Mouse (Mus musculus): ENCODE data around the gene Lypd3. TPM values are rescaled to one million over a fixed set of nuclear protein-coding genes. Genes with fewer than 3 reads are reported as not detected.

Gene Lypd3
- polyA plus RNA-seq (2012; rRNA removed): 0.03 TPM in 1 of 2 replicates, not detected in the other
- not detected in 2 replicates for polyA plus RNA-seq (2014; fragmentation: Nextera tagmentation; extraction: Ambion mirVana)

- Histone ChIP-seq H3K4me1 (replicated peaks; ENCODE audit: control insufficient read depth in 2 of 2, insufficient read depth in 2 of 2, low read length in 1 of 2) (0 out of 4 replicates have a peak, but pooled peaks cover 0 to 2% of the 10 kb centered on the region in 2 experiments), H3K9me3 (ENCODE audit: control insufficient read depth, low read length) (no peaks in the 10 kb centered on the region), H3K4me2 (ENCODE audit: low read depth) (no peak within 1 kb of the TSS), H3K27me3 (ENCODE audit: control insufficient read depth, insufficient read depth, low read length) (peaks cover 36% of the 10 kb centered on the region), H3K9ac (replicated peaks) (no peak within 1 kb of the TSS), H3K36me3 (replicated peaks; ENCODE audit: control insufficient read depth, insufficient read depth, low read depth) (no peaks in the 10 kb centered on the region), H3K4me3 (ENCODE audit: insufficient read depth in 1 of 2, low read depth in 2 of 2, low read length in 2 of 2) (no peak within 1 kb of the TSS), H3K27ac (no peak within 1 kb of the TSS)
- TF ChIP-seq EP300 (IDR thresholded peaks at IDR 0.05; ENCODE audit: low read depth) (no peak), CTCF (IDR thresholded peaks at IDR 0.05; ENCODE audit: low read depth) (no peak)
- WGBS (ENCODE audit: insufficient replicate concordance): 25% methylated on average over 15 of the region's 15 CpGs
- ATAC-seq (ENCODE audit: insufficient read depth) (no peak), DNase-seq (ENCODE audit: low read depth in 3 of 3, low spot score in 3 of 3) (no peak)
These were observed at the start of gene Lypd3 for GRCm38 (mm10) chr7:24636264-24636663. Lypd3 (plus strand) TSS chr7:24636550.

DNA sequence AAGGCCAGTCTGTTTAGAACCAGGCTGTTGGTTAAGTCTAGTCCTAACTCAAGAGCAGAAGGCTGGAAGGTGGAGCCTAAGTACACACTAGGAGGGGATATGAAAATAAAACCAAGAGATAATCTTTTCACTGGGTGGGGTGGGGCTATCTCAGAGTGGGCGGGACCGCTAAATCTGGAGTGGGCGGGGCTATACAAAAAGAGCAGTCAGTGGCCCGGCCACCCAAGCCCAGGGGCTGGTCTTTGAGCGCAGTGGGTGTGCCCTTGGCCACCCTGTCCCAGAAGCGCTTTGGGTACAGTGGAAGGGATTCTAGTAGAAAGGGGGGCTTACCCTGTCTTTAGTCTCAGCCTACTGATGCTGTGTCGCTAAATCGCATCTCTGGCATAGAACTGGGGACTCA lies 49.5 kb upstream of the Lypd3 start:
- TF ChIP-seq CTCF (IDR thresholded peaks at IDR 0.05; ENCODE audit: low read depth) (no peak), EP300 (IDR thresholded peaks at IDR 0.05; ENCODE audit: low read depth) (no peak)
- DNase-seq (ENCODE audit: low read depth in 3 of 3, low spot score in 3 of 3) (no peak), ATAC-seq (ENCODE audit: insufficient read depth) (peak; percentile 72)
- 5% methylated on average over 8 of the region's 8 CpGs for WGBS (ENCODE audit: insufficient replicate concordance)
- Histone ChIP-seq H3K27me3 (ENCODE audit: control insufficient read depth, insufficient read depth, low read length) (peaks cover 7% of the 10 kb centered on the region), H3K27ac (no peak overlapping the region), H3K9me3 (ENCODE audit: control insufficient read depth, low read length) (no peaks in the 10 kb centered on the region), H3K4me3 (ENCODE audit: insufficient read depth in 1 of 2, low read depth in 2 of 2, low read length in 2 of 2) (peak overlapping the region in 1 of 2 experiments; percentile 29; a peak in 1 of 4 replicates), H3K4me2 (ENCODE audit: low read depth) (peak overlapping the region; percentile 48), H3K36me3 (replicated peaks; ENCODE audit: control insufficient read depth, insufficient read depth, low read depth) (no peaks in the 10 kb centered on the region), H3K9ac (replicated peaks) (no peak overlapping the region), H3K4me1 (replicated peaks; ENCODE audit: control insufficient read depth in 2 of 2, insufficient read depth in 2 of 2, low read length in 1 of 2) (peaks cover 4 to 14% of the 10 kb centered on the region in 2 experiments)

DNA sequence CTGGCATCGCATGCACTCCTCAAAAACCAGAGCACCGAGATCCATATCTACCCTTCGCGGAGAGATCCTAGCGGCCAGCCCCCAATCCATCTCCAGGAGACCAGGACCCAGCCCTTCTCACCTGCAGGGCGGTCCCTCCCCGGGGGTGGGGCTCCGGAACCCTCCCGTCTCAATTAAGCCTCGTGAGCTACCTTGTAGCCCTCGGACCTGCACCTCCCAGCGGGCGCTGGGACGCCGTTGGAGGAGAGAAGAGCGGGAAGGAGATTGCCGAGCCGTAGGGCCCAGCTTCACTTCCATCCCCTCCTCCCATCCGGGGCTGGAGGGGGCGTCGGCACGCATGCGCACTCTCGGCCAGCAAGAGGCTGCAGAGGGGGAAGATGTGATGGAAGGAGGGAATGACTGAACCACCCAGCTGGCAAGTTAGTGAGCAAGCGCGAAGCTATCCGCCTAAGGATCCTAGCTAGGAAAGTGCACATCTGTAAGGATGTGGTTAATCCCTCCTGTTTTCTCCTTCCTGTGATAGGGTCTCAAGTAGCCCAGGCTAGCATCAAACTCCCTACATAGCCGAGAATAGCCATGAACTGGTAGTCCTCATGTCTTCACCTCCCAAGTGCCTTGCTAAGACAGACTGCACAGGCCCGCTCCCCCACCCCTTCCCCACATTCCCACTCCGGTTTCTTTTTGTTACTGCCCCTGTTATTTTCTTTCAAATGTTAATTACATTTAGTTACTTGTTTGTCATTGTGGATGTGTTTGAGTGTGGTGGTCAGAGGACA lies 48.8 kb upstream of the Lypd3 start, which contains the start of the genes Ethe1 and Zfp575:
TSS of gene Ethe1 (plus strand) at position 214 of the 776 bp plus-strand sequence.
TSS of gene Zfp575 (minus strand) at position 312 of the 776 bp plus-strand sequence.
- 11% methylated on average over 30 of the region's 30 CpGs for WGBS (ENCODE audit: insufficient replicate concordance)
- Histone ChIP-seq H3K27ac (no peak within 1 kb of the TSS), H3K9me3 (ENCODE audit: control insufficient read depth, low read length) (no peaks in the 10 kb centered on the region), H3K4me2 (ENCODE audit: low read depth) (peak within 1 kb of the TSS; percentile 48), H3K36me3 (replicated peaks; ENCODE audit: control insufficient read depth, insufficient read depth, low read depth) (no peaks in the 10 kb centered on the region), H3K9ac (replicated peaks) (no peak within 1 kb of the TSS), H3K4me3 (ENCODE audit: insufficient read depth in 1 of 2, low read depth in 2 of 2, low read length in 2 of 2) (peak within 1 kb of the TSS; percentile 26 to 29), H3K27me3 (ENCODE audit: control insufficient read depth, insufficient read depth, low read length) (peaks cover 7% of the 10 kb centered on the region), H3K4me1 (replicated peaks; ENCODE audit: control insufficient read depth in 2 of 2, insufficient read depth in 2 of 2, low read length in 1 of 2) (peaks cover 10 to 21% of the 10 kb centered on the region in 2 experiments)
- TF ChIP-seq EP300 (IDR thresholded peaks at IDR 0.05; ENCODE audit: low read depth): no peak
- no peak for TF ChIP-seq CTCF (IDR thresholded peaks at IDR 0.05; ENCODE audit: low read depth)
- DNase-seq (ENCODE audit: low read depth in 3 of 3, low spot score in 3 of 3) (no peak), ATAC-seq (ENCODE audit: insufficient read depth) (no peak)

DNA sequence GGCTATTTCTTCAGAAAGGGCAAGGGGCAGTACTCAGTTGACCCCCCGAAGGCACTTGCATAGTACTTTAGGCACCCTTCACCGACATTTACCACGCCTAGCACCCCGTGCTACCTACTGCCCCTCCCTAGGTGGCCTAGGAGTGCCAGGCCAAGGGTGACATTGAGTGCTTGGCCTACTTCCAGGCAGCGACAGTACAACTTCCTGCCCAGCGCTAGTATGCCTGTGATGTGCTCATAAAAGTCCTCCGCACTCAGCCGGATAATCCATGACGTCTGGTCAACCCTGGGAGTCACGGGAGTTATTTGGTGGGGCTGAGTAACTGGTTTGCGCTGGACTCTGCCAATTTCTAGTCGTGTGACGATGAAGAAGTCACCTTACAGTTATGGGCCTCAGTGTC lies 48.0 kb upstream of the Lypd3 start:
- 65% methylated on average over 13 of the region's 13 CpGs for WGBS (ENCODE audit: insufficient replicate concordance)
- no peak for ATAC-seq (ENCODE audit: insufficient read depth)
- peaks cover 18 to 29% of the 10 kb centered on the region in 2 experiments for H3K4me1 ChIP-seq (replicated peaks; ENCODE audit: control insufficient read depth in 2 of 2, insufficient read depth in 2 of 2, low read length in 1 of 2)

DNA sequence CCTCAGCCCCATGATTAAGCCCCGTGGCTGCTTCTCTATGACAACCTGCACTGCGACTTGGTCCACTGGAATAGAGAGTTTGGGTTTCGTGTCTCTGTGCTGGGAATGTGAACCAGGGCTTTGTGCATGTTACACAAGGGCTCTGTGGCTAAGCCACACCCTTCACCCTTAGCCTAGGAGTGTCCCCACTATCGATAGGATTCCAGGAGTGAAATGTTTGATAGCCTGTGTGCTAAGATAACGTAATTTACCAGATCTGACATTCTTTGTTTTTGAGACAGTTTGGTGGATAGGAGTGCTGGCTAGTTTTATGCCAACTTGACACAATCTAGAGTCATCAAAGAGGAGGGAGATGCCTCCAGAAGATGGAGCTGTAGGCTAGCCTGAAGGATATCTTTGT lies 44.6 kb upstream of the Lypd3 start:
- H3K27ac ChIP-seq: peak overlapping the region; percentile 32
- DNase-seq (ENCODE audit: low read depth in 3 of 3, low spot score in 3 of 3) (peak; percentile 43 to 57 (median 44)), ATAC-seq (ENCODE audit: insufficient read depth) (peak; percentile 72)
- peak overlapping the region; percentile 36 for H3K4me2 ChIP-seq (ENCODE audit: low read depth)
- peaks cover 20 to 40% of the 10 kb centered on the region in 2 experiments for H3K4me1 ChIP-seq (replicated peaks; ENCODE audit: control insufficient read depth in 2 of 2, insufficient read depth in 2 of 2, low read length in 1 of 2)
- H3K9me3 ChIP-seq (ENCODE audit: control insufficient read depth, low read length): no peaks in the 10 kb centered on the region
- WGBS (ENCODE audit: insufficient replicate concordance): 23% methylated on average over 5 of the region's 5 CpGs
- no peak overlapping the region for H3K4me3 ChIP-seq (ENCODE audit: insufficient read depth in 1 of 2, low read depth in 2 of 2, low read length in 2 of 2)
- H3K27me3 ChIP-seq (ENCODE audit: control insufficient read depth, insufficient read depth, low read length): no peaks in the 10 kb centered on the region
- H3K9ac ChIP-seq (replicated peaks): no peak overlapping the region
- TF ChIP-seq EP300 (IDR thresholded peaks at IDR 0.05; ENCODE audit: low read depth) (peak; percentile 64), CTCF (IDR thresholded peaks at IDR 0.05; ENCODE audit: low read depth) (peak; percentile 22; the same call in 1 of the 2 replicates)
- no peaks in the 10 kb centered on the region for H3K36me3 ChIP-seq (replicated peaks; ENCODE audit: control insufficient read depth, insufficient read depth, low read depth)

More for the DNA sequence above, 48.0 kb upstream of the Lypd3 start:
- DNase-seq (ENCODE audit: low read depth in 3 of 3, low spot score in 3 of 3): no peak
- Histone ChIP-seq H3K9me3 (ENCODE audit: control insufficient read depth, low read length) (no peaks in the 10 kb centered on the region), H3K36me3 (replicated peaks; ENCODE audit: control insufficient read depth, insufficient read depth, low read depth) (no peaks in the 10 kb centered on the region), H3K27me3 (ENCODE audit: control insufficient read depth, insufficient read depth, low read length) (peaks cover 7% of the 10 kb centered on the region), H3K4me3 (ENCODE audit: insufficient read depth in 1 of 2, low read depth in 2 of 2, low read length in 2 of 2) (no peak overlapping the region), H3K4me2 (ENCODE audit: low read depth) (no peak overlapping the region), H3K9ac (replicated peaks) (no peak overlapping the region), H3K27ac (no peak overlapping the region)
- TF ChIP-seq EP300 (IDR thresholded peaks at IDR 0.05; ENCODE audit: low read depth) (no peak), CTCF (IDR thresholded peaks at IDR 0.05; ENCODE audit: low read depth) (no peak)
